Mouse (Mus musculus) Patski (cell line): ENCODE measurements around the gene Trmt44. TPM values are rescaled to one million over a fixed set of nuclear protein-coding genes. Genes with fewer than 3 reads are reported as not detected.
A peak's percentile ranks its signal among the peaks of the same experiment; 100 is the strongest.

ENCODE experiments used
- ATAC-seq: fragments of 100-300 bp; one replicate; pipeline ENCODE4 v1.8.0; 2021
- CTCF ChIA-PET: fragments of 350-600 bp; sonication (Branson Sonifier 250); formaldehyde crosslinking; loops from one replicate; lab custom pipeline; 2022; ENCODE audit warnings: inconsistent platforms; lab: Charles Lee
- POLR2A ChIA-PET: fragments of 350-600 bp; sonication (Branson Sonifier 250); formaldehyde crosslinking; loops from one replicate; lab custom pipeline; 2022; ENCODE audit warnings: antibody characterized with exemption, inconsistent platforms; lab: Charles Lee
- DNase-seq: peaks from one replicate; pipeline ENCODE4 v3.0.0-alpha.2; 2011; ENCODE audit warnings: low read depth, low spot score
- H3K27me3 ChIP-seq: fragments of 371-371 bp; one replicate; pipeline ENCODE4 v1.5.1; 2021
- CTCF ChIP-seq: fragments of 100-300 bp; IDR thresholded peaks from one replicate; pipeline ENCODE4 v1.5.1; 2021
- in situ Hi-C: fragments of 300-500 bp; cut with MboI; formaldehyde crosslinking; loops from 3 replicates; pipeline ENCODE4 v1.11.1; 2018; ENCODE audit warnings: low pct_unique_long_range_greater_than_20kb, mixed read lengths
- polyA plus RNA-seq: library from polyadenylated mRNA; unstranded; gene quantifications from one replicate; pipeline ENCODE4 v1.2.3, GENCODE M21; 2021

Trmt44 gene
- 6.1 TPM for polyA plus RNA-seq

DNA sequence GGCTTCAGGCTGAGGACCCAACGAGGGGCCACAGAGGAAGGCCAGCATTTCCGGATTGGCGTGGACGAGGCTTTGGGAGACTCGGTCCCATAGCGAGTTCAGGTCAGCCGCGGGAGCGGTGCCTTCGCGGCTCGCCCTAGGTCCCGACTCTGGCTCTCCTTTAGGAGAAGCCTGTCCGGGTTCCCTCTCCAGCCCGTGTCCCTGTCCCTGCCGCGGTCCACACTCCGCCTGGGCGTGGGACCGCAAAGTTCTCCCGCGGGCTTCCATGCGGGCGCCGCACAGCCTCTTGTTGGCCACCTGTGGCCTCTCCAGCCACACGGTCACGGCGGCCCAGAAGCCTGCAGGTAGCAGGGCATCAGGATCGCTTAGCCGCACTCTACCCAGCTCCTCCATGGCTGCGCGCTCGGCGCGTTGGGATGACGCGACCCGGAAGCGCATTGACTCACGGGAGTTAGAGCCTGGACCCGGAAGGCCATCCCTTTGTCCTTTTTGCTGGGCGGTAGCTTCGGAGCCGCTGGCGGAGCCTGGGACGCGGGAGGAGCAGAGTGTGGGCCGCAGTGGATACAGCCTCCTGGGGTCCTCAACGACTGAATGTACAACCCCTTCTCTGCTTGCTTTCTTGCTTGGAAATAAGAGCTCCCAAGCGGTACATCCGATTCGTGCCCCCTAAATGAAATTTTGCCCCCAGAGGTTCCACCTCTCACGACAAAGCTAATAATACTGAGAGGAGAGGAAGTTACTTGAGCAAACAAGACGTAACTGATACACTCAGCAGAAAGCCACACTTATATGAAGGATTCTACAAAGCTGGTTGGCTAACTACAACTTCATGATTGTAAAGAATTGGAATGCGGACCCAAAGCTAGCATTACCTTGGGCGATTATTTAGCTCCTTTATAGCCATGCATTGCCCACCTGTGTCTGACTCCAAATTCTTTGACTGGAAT, at the start of gene Trmt44:
Trmt44 (minus strand) TSS at position 418 of the 947 bp plus-strand sequence.
- ATAC-seq (peak; percentile 78), DNase-seq (peak; percentile 73)
- H3K27me3 ChIP-seq: no peaks in the 10 kb centered on the region
- TF ChIP-seq CTCF: no peak
- CTCF ChIA-PET: interaction anchor here (0.9 to 2.3 kb wide), 5 partner anchors 12 to 127 kb away, joined by 3 to 7 read pairs (median 3); no protein-coding TSS in a partner anchor
- POLR2A ChIA-PET: interaction anchor here (1.3 kb wide), 2 partner anchors 8 to 23 kb away, joined by 4 read pairs; partner anchors contain the start of gene Acox3
- in situ Hi-C loops: no loop called here

DNA sequence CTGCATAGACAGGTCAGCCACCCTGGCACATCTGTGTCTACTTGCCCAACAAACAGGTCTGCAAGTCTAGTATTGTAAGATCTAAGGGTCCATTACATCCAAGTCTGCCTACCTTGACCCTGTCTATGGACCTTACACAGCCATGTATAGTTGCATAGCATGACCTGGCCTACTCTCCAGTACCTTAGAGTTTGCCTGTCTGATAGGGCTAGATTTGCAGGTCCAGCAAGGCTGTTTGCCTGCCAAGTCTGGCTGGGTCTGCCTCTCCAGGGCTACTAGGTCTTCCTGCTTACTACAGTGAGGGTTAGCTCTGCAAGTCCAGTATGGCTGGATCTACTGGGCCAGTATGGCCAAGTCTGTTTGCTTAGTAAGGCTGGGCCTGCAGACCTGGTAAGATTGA, 49.0 kb upstream of the Trmt44 start:
- TF ChIP-seq CTCF: no peak
- H3K27me3 ChIP-seq: no peaks in the 10 kb centered on the region
- in situ Hi-C loops: no loop called here
- CTCF ChIA-PET: interaction anchor here (1.8 kb wide), 1 partner anchor 33 kb away, joined by 5 read pairs; no protein-coding TSS in a partner anchor
- POLR2A ChIA-PET: no interaction called here
- no peak for ATAC-seq
- no peak for DNase-seq

DNA sequence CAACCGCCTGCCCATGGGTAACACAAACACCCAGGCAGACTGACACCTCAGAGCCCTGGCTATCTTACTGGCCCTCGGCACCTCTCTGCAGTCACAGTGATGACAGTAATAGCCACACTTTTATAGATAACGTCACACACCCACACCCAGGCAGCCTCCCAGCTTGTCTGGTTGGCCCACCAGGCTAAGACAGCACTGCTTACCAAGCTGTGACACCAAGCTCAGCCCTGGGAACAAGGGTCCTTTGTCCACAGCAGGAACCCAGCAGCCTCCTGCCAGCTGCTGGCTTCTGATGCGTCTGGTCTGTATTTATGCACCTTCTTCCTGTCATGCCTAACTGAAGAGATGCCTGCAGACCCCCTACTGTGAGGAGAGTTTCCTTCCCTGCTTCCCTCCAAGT, 46.2 kb upstream of the Trmt44 start:
- POLR2A ChIA-PET: no interaction called here
- CTCF ChIA-PET: interaction anchor here (1.4 kb wide), 1 partner anchor 15 kb away, joined by 3 read pairs; no protein-coding TSS in a partner anchor
- DNase-seq: no peak
- TF ChIP-seq CTCF: no peak
- no peak for ATAC-seq
- in situ Hi-C loops: no loop called here
- H3K27me3 ChIP-seq: no peaks in the 10 kb centered on the region

DNA sequence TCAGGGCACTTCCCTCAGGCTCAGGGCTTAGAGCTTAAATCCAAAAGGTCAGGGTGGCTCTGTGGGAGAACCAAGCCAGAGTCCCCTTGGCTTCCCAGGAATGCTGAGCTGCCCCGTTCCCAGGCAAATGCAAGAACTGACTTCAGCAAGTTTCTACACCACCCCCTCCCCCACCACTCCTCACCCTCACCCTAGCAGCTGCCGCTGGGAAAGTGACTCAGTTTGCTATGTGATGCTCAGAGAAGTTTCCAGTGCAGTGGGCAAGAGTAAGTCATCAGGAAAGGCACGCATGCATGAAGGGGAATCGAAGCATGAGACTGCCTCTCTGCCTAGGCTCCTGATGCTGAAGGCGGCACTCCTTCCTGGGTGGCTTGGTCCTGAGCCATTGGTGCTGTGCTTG, 42.1 kb upstream of the Trmt44 start:
- TF ChIP-seq CTCF: no peak
- in situ Hi-C loops: no loop called here
- CTCF ChIA-PET: interaction anchor here (1.0 to 2.9 kb wide), 5 partner anchors 10 to 67 kb away, joined by 3 to 15 read pairs (median 8); partner anchors contain the start of gene Htra3
- DNase-seq (peak; percentile 98), ATAC-seq (peak; percentile 81)
- POLR2A ChIA-PET: no interaction called here
- H3K27me3 ChIP-seq: no peaks in the 10 kb centered on the region

DNA sequence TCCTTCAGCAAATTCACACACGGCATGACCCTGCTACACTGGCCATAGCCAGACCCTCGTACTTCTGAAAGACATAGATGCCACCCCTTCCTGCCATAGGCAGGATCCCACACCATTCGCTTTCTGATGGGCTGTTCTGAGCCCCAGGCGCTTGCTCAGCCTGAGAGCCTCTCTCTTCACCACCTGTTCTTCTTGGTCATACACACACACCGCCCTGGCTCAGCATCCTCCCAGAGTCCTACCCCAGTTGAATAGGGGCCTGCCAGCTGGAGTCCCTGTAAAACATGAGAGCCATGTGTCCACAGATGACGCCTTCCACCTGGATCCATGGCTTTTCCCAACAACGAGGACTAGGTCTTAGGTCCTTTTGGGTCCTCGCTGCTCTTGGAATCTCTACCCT, 37.9 kb upstream of the Trmt44 start:
- in situ Hi-C loops: no loop called here
- CTCF ChIA-PET: interaction anchor here (3.1 kb wide), 1 partner anchor 17 kb away, joined by 13 read pairs; no protein-coding TSS in a partner anchor
- POLR2A ChIA-PET: no interaction called here
- ATAC-seq (no peak), DNase-seq (no peak)
- TF ChIP-seq CTCF: no peak
- H3K27me3 ChIP-seq: no peaks in the 10 kb centered on the region

DNA sequence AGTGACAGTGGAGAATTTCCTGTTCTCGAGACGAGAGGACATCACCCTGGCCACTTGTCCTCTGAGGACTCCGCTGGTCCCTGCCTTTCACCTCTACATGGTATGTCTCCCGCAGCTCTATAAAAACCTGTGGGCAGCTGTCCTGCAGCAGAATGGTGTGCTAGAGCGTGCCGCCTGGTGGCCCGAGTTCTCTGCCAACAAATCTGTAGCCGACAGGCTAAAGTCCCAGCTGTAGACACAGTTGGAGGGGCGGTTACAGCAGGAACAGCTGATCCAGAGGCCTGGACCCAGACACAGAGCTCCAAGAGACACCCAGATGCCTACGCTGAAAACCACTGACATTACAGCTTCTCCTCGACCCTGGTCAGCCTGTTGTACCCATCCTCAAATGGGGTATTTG, 37.0 kb upstream of the Trmt44 start:
- no peak for TF ChIP-seq CTCF
- H3K27me3 ChIP-seq: no peaks in the 10 kb centered on the region
- DNase-seq: no peak
- ATAC-seq: no peak
- in situ Hi-C loops: no loop called here
- ChIA-PET POLR2A (no interaction called here), CTCF (interaction anchor here (1.0 to 3.1 kb wide), 2 partner anchors 16 to 68 kb away, joined by 3 to 13 read pairs; partner anchors contain the start of gene Htra3)

DNA sequence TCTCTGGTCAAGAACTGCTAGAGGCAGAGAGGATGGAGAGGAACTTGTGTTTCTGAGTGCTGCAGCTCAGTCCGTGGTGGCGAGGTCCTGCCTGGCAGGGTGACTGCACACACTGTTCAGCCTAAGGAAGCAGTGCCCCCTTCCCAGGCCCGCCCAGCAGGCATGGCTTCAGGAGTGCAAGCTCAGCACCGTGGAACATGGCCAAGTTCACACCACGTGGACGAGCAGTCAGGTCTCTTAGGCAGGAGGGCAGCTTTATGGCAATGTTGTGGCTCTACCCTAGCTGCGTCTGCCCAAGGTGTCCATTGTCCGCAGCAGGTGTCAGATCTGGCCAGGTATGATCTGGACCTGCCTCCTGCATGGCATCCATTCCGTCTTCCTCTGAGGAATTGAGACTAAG, 36.3 kb upstream of the Trmt44 start:
- POLR2A ChIA-PET: no interaction called here
- no peaks in the 10 kb centered on the region for H3K27me3 ChIP-seq
- no peak for TF ChIP-seq CTCF
- ATAC-seq (no peak), DNase-seq (no peak)
- in situ Hi-C loops: no loop called here
- CTCF ChIA-PET: interaction anchor here (1.0 to 3.1 kb wide), 4 partner anchors 15 to 69 kb away, joined by 3 to 13 read pairs (median 6); partner anchors contain the start of gene Htra3

DNA sequence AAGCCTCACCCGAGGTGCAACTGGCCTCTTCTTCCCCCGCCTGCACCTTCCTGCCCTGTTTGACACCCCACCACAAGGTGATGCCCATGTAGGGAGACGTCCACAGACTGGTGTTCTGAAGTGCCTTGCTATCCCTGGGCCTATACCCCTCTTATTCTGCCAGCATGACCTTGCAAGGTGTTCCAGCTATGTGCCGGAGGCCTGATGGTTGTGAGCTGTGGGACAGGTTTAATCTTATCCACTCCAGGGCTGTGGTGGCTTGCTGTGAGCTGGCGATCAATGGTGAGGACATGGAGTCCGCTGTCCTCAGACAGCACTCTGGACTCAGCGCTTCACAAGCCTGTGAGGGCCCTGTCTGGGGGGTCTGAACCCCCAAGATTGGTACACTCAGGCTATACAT, 35.5 kb upstream of the Trmt44 start:
- POLR2A ChIA-PET: no interaction called here
- ATAC-seq: no peak

DNA sequence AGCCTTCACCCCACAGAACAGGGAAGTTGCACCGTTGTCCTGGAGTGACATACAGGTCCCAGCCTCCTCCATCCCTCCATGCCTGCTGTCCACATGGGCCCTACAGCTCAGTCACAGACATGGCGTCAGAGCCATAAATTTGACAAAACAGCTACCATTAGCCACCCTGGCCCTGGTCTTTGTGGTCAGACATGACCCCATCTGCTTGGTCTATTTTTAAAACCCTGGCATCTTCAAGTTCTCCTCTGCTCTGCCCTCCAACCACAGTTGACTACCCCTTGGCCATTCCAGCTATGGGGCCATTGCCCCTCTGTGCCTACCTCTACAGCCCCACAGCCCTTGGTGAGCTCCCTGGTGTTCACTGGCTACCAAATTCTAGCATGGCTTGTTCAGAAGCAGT, 35.1 kb upstream of the Trmt44 start:
- no peaks in the 10 kb centered on the region for H3K27me3 ChIP-seq
- no peak for TF ChIP-seq CTCF
- in situ Hi-C loops: no loop called here
- ChIA-PET CTCF (interaction anchor here (0.9 to 2.3 kb wide), 5 partner anchors 10 to 104 kb away, joined by 3 to 8 read pairs (median 4); partner anchors contain the start of gene Htra3), POLR2A (no interaction called here)
- ATAC-seq (no peak), DNase-seq (no peak)

More for the DNA sequence above, 35.5 kb upstream of the Trmt44 start:
- TF ChIP-seq CTCF: no peak
- no peaks in the 10 kb centered on the region for H3K27me3 ChIP-seq
- CTCF ChIA-PET: interaction anchor here (0.9 to 3.1 kb wide), 6 partner anchors 11 to 104 kb away, joined by 3 to 13 read pairs (median 4); partner anchors contain the start of gene Htra3
- no peak for DNase-seq
- in situ Hi-C loops: no loop called here

DNA sequence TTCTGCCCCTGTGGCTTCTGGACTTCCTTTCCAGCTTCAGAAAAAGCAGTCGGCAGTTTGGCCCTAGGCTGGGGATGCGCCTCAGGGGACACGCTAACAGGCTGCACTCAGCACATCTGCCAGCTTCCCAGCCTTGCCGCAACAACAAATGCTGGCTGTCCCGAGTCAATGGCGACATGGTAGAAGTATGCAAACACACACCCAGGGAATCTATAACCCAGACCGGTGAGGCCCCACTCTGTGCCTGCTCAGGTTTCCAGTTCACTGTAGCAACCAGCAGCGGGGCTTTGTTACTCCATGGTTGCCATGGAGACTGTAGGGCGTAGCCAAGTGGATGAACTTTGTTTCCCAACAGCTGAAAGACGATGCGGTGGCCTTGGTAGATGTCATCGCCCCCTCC, 34.5 kb upstream of the Trmt44 start:
- ChIA-PET CTCF (interaction anchor here (0.9 to 2.3 kb wide), 5 partner anchors 10 to 105 kb away, joined by 3 to 8 read pairs (median 4); partner anchors contain the start of gene Htra3), POLR2A (no interaction called here)
- DNase-seq (no peak), ATAC-seq (no peak)
- in situ Hi-C loops: no loop called here
- TF ChIP-seq CTCF: no peak
- H3K27me3 ChIP-seq: no peaks in the 10 kb centered on the region
